Mouse (Mus musculus) lung, postnatal 4 days (tissue): ENCODE data around the gene Cpt1a.

Source experiments
- DNase-seq, 2 experiments: peaks; one replicate each; pipeline ENCODE4 v3.0.0; 2021

Gene Cpt1a

GRCm38 (mm10) chr19:3374028-3374427 lies 51.9 kb downstream of the Cpt1a start:
- no peak for DNase-seq

DNA sequence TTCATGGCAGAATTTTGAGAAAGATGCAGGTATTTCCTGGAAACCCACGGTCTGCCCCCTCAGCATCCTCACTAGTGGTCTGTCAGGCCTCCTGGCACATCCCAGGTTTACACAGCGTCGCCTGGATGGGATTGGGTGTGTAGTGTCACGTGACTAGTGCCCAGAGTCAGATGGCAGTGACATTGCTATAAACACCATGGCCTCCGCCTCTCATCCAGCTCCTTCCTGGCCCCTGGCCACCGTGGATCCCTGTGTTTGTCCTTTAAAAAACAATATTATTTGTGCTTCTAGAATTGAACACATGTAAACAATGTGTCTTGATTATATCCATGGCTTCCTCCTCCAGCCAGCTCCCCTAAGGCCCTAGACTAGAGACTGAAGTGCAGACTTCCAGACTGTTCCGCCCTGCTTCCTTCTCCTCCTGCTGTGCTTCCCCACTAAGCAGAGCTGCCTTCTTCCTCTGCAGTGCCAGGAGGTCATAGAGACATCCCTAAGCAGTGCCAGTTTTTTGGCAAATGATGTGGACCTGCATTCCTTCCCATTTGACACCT lies 53.9 kb downstream of the Cpt1a start:
- peak; percentile 60 to 84 for DNase-seq

DNA sequence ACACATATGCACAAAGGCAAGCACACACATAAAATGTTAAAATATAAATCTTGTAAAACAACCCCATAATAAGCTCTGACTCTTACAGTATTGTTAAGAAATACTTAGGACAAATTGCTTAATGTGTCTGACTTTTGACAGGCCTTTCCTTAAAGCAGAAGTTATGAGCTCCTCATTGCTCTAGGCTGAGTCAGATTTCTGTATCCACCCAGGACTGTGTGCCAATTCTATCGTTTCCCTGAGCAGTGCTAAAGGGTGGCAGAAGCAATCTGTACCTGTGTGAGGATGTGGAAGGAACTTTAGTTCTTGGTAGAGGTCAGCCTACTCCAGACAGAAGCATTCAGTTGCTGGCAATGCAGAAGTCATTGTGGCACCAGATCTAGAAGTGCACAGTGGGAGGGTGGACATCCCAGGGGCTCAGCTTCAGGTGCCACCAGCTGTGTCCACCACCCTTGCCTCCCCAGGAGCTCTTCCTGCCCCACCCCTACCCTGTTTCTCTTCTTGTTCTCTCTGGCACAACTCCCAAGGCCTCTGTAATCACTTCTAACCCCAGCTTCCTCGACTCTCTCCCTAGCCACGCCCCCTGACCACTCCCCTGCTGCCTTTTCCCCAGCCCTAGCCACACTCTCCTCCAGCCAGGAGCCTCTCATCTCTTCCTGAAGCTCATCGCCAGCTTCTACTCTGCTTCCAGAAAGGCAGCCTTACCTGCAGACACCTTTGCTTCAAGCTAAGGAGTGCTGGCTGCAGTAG lies 55.0 kb downstream of the Cpt1a start:
- peak; percentile 68 to 76 for DNase-seq

GRCm38 (mm10) chr19:3378614-3379013 lies 56.5 kb downstream of the Cpt1a start:
- peak in 1 of 2 experiments; percentile 51 for DNase-seq

GRCm38 (mm10) chr19:3388061-3388460 lies 65.9 kb downstream of the Cpt1a start:
- no peak for DNase-seq

- DNase-seq, result peak; percentile 94 to 96
These were observed 66.5 kb downstream of the Cpt1a start, which contains the start of gene Tesmin for GRCm38 (mm10) chr19:3388629-3389057. Gene Tesmin (plus strand): TSS chr19:3388857.

DNA sequence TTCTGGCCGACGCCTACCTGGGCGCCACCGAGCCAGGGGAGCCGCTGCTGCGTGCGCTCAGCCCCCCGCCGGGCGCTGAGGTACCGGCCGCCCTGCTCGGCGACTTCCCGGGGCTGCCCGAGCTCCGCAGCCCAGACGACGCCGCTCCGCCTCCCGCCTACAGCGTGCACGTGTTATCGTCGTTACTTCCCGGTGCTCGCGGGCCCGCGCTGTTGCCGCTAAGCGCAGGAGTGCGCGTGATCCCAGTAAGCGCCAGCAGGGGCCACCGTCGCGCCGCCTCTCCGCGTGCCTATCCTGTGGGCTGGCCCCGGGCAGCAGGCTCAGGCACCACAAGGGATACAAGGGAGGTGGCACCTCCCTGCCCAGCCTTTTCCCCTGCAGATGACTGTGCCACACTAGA lies 67.0 kb downstream of the Cpt1a start:
- peak; percentile 94 to 96 for DNase-seq

GRCm38 (mm10) chr19:3392384-3392783 lies 70.2 kb downstream of the Cpt1a start:
- no peak for DNase-seq

GRCm38 (mm10) chr19:3394216-3394615 lies 72.1 kb downstream of the Cpt1a start:
- DNase-seq, result no peak

DNA sequence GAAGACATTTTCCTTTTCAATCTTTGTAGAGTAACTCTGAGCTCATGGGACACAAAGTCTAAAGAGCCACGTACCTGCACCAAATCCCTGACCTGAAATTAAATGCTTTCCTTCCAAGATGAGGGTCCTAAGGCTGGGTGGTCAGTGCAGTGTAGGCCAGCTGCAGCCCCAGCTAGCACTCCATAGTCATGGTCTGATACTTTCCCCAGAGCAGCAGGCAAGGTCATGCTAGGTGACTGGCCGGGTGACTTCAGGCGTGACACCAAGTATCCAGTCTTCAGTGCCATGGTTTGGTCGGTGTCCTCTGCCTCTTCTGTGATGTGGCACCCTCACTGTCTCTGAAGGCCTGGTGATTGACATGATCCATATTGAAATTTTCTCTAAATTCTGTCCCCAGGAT lies 77.9 kb downstream of the Cpt1a start:
- DNase-seq, result no peak

DNA sequence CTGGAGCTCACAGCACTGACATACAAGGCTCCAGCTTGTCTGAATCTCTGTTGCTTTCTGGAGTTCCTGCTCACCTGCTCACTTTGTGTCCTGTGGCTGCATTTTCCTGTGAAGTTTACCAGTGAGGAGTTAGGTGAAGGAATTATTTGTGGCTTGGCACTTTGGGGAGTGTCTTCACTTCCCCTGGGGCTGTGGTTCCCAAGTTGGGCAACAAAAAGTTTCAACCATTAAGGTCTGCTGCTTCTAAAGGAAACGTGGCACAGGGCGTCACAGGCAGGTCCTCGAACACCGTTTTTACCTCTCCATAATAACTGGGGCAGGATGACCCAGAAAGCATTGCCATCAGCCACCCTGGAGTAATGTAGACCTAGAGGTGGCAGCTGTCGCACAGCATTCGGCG lies 79.4 kb downstream of the Cpt1a start:
- DNase-seq, result no peak

DNA sequence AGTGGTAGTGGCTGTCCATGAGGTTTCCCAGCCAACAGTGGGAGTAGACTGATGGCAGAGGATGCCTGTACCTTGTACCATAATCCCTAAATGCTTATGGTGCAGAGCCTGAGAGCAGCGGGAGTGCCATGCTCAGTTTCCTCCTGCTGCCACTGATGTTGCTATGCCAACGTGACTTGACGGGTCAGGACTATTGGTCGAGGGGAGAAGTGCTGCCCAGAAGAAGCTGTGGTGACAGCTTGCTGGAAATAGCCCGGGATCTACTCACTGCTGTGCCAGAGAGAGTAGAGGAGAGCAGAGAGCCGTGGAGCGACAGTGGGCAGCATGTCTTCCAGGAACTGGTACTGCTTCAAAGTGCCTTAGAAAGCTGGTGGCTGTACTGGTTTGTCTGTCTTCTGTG lies 79.8 kb downstream of the Cpt1a start:
- DNase-seq, result no peak

- no peak for DNase-seq
These were observed 80.3 kb downstream of the Cpt1a start for GRCm38 (mm10) chr19:3402390-3402789.

DNA sequence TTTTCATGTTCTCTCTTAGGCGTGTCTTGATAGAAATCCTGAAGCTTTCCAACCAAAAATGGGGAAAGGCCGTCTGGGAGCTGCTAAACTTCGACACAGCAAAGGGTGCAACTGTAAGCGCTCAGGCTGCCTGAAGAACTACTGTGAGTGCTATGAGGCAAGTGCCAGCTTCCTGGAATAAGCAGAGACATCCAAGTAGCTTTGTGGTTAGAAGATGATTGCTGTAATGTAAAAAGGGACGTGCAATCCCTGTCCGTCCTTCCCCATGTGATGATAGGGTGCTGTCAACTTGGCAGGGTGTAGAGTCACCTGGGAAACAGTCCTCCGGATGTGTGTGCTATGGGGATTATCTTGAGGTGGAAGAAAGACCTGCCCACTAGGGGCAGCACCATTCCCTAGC lies 81.9 kb downstream of the Cpt1a start:
- no peak for DNase-seq

GRCm38 (mm10) chr19:3405531-3406281 lies 83.6 kb downstream of the Cpt1a start:
- no peak for DNase-seq

DNA sequence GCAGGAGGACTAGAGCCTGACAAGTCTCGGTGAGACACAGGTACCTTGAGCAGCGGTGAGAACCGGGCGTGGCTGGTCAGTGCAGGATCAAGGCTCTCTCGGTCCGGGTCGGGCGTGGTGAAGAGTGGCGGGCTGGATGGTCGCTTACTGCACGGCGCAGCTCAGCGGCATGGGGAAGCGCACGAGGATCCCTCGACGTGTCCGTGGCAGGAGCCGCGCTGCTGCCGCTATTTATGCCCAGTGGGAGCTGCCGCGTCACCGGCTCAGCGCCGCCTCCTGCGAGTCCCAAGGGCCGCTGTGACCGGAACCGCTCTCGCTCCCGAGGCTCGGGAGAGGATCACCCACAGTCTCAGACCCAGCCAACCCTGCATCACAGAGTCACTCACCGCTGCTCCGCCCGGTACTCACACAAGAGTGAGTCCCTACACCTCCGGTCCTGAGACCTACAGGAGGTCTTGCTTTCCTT lies 92.2 kb downstream of the Cpt1a start, which contains the start of gene Gal:
Gal (minus strand) TSS at position 277 of the 466 bp plus-strand sequence.
- DNase-seq, result peak; percentile 42 to 57

- DNase-seq, result no peak
These were observed 97.1 kb downstream of the Cpt1a start for GRCm38 (mm10) chr19:3419251-3419650.

- peak in 1 of 2 experiments; percentile 69 for DNase-seq
These were observed 100.4 kb downstream of the Cpt1a start for GRCm38 (mm10) chr19:3422488-3422887.

- DNase-seq, result peak; percentile 47 to 59
These were observed 100.8 kb downstream of the Cpt1a start for GRCm38 (mm10) chr19:3422981-3423380.

DNA sequence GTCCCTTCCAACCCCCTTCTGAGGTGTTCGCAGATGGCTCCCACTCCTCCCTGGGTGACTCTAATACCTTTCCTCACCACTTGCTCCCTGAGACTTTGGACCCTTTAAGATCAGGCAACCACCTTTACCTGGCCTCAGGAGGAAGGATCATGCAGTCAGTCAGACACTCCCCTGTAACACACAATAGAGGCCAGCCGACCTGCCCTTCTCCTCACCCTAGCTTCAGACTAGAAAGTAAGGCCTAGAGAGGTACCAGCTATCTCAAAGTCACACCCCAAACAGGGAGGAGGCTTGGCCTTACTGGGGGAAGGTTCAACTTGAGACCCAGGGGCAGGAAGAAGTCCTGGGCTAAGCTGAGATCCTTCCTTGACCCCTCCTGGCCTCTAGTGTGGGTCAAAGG lies 102.1 kb downstream of the Cpt1a start:
- DNase-seq, result no peak

- DNase-seq, result no peak
These were observed 106.1 kb downstream of the Cpt1a start for GRCm38 (mm10) chr19:3428057-3428830.

DNA sequence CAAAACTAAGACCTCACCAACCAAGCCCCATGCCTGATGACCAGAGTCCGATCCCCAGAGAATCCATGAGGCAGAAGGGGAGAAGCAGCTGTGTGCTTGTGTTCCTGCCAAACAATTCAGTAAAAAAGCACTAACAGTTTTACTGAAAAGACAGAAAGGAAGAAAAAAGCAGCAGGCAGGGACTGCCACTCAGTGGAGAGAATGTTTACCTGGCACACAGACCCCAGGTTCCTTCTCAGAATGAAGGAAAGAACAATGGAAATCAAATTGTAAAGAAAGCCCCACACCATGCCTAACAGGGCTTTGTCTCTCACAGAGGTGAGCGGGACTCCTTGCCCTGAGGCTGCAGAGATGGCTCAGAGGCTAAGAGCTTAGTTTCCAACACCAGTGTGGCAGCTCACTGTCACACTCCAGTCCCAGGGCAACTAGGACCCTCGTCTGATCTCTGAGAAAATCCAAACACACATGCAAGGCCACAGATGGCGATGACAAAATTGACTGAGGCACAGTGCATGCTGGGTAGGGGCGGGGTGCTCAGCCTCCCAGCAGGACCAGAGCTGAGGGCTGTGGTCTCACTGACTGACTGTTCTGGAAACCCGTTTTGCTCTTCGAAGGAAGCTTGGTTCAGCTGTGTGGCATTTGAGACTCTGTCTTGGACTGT lies 107.2 kb downstream of the Cpt1a start:
- DNase-seq, result no peak
